Mouse (Mus musculus): Measurements from ENCODE around the gene Gm47791. TPM values are rescaled to one million over a fixed set of nuclear protein-coding genes. Genes with fewer than 3 reads are reported as not detected.

Gm47791 gene
- polyA plus RNA-seq, 1 experiment from 2014 or later: not detected

GRCm38 (mm10) chr1:82746408-82746807 is 24.6 kb downstream of the Gm47791 start:
- Histone ChIP-seq H3K4me3 (replicated peaks) (no peak overlapping the region), H3K4me2 (replicated peaks) (no peak overlapping the region), H3K9ac (replicated peaks) (no peak overlapping the region), H3K36me3 (peaks cover 30% of the 10 kb centered on the region), H3K9me3 (no peaks in the 10 kb centered on the region), H3K4me1 (replicated peaks) (no peaks in the 10 kb centered on the region), H3K27me3 (no peaks in the 10 kb centered on the region), H3K27ac (no peak overlapping the region)
- WGBS: 82% methylated on average over 4 of the region's 4 CpGs
- ATAC-seq: no peak

DNA sequence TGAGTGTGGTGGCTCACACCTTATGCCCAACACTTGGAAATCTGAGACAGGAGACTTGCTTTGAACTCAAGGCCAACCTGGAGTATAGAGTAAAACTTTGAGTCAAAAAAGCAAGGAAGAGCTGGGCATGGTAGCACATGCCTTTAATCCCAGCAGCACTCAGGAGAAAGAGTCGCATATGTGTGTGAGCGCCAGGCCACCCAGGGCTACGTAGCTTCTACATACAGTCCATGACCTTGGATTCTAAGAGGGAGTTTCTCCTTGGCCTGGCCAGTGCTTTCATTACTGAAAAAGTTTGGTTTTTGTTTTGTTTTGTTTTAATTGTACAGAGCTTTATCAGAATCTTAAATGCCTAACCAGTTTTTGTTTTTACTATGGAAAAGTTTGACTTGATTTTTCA is 27.1 kb downstream of the Gm47791 start:
- Histone ChIP-seq H3K4me2 (replicated peaks) (no peak overlapping the region), H3K9ac (replicated peaks) (no peak overlapping the region), H3K27me3 (no peaks in the 10 kb centered on the region), H3K27ac (no peak overlapping the region), H3K4me3 (replicated peaks) (no peak overlapping the region), H3K9me3 (no peaks in the 10 kb centered on the region), H3K36me3 (peaks cover 31% of the 10 kb centered on the region), H3K4me1 (replicated peaks) (no peaks in the 10 kb centered on the region)
- ATAC-seq: no peak
- whole genome bisulfite sequencing: 93% methylated on average over 3 of the region's 3 CpGs

GRCm38 (mm10) chr1:82741539-82741938 is 29.5 kb downstream of the Gm47791 start:
- no peak overlapping the region for H3K9ac ChIP-seq (replicated peaks)
- peaks cover 43% of the 10 kb centered on the region for H3K36me3 ChIP-seq
- ATAC-seq: no peak
- H3K27me3 ChIP-seq: no peaks in the 10 kb centered on the region
- H3K4me3 ChIP-seq (replicated peaks): no peak overlapping the region
- no peaks in the 10 kb centered on the region for H3K9me3 ChIP-seq
- no peaks in the 10 kb centered on the region for H3K4me1 ChIP-seq (replicated peaks)
- no peak overlapping the region for H3K27ac ChIP-seq
- 91% methylated on average over 7 of the region's 7 CpGs for WGBS
- no peak overlapping the region for H3K4me2 ChIP-seq (replicated peaks)

DNA sequence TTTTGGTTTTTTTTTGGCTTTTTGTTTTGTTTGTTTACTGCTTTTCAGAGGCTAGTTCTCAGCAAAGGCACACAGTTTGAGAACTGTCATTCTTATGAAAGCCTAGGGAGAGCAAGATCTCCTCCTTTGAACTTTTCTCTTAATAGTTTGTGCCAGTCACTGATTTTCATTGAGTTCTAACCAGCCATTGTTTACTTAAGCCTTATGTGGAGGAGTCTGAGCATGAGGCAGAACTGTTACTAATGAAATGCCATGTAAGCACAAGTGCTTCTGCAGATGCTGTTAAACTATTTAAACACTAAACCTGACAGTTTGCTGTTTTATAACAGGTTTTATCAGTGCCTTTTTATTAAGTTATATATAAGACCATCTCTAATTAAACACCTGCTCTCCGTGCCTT is 33.0 kb downstream of the Gm47791 start:
- Histone ChIP-seq H3K27me3 (no peaks in the 10 kb centered on the region), H3K27ac (no peak overlapping the region), H3K4me1 (replicated peaks) (no peaks in the 10 kb centered on the region), H3K4me3 (replicated peaks) (no peak overlapping the region), H3K9me3 (no peaks in the 10 kb centered on the region), H3K36me3 (peaks cover 67% of the 10 kb centered on the region), H3K4me2 (replicated peaks) (no peak overlapping the region), H3K9ac (replicated peaks) (no peak overlapping the region)
- 93% methylated on average over 1 of the region's 1 CpGs for WGBS
- ATAC-seq: no peak

DNA sequence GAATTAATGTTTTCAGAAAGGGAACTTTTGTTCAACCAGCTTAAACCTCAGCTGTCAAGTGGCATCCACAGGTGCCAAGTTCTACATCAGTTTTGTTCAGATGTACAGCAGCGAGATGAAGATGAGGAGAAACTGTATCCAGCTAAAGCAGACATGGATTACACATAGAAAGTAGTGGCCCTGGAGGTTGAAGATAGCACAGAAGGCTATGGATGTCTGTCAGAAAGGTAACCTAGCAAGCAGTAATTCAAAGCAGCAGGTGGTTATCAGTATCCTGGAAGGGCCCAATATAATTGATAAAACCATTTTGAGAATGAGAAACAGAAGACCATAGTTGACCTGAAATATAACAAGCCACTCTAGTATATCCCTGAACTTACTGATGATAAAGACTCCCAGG is 37.7 kb downstream of the Gm47791 start:
- no peaks in the 10 kb centered on the region for H3K9me3 ChIP-seq
- H3K36me3 ChIP-seq: peaks cover 87% of the 10 kb centered on the region
- no peak overlapping the region for H3K4me2 ChIP-seq (replicated peaks)
- H3K27ac ChIP-seq: no peak overlapping the region
- no peaks in the 10 kb centered on the region for H3K27me3 ChIP-seq
- 93% methylated on average over 1 of the region's 1 CpGs for WGBS
- no peak for ATAC-seq
- no peaks in the 10 kb centered on the region for H3K4me1 ChIP-seq (replicated peaks)
- no peak overlapping the region for H3K9ac ChIP-seq (replicated peaks)
- H3K4me3 ChIP-seq (replicated peaks): no peak overlapping the region

DNA sequence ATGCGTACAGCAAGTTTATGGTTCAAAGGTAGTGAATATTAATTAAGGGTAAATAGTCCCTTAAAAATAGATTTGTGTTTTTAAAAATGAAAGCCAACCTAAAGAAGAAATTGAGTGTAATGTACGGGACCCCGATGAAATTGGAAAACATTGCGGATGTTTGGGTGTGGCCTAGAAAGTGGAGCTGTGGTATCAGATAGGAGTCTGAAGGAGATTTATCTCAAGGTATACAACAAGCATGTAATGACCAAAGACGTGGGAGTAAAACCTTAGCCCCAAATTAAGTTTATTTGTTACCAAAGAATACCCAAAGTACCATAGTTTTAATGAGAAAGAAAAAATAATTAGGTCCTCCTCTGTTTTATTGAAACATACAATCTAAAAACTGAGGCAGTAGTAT is 44.6 kb downstream of the Gm47791 start:
- Histone ChIP-seq H3K27me3 (peaks cover 15% of the 10 kb centered on the region), H3K9ac (replicated peaks) (no peak overlapping the region; the same call in 1 of the 2 replicates), H3K9me3 (no peaks in the 10 kb centered on the region), H3K4me1 (replicated peaks) (peaks cover 12% of the 10 kb centered on the region), H3K27ac (no peak overlapping the region), H3K4me3 (replicated peaks) (no peak overlapping the region), H3K4me2 (replicated peaks) (no peak overlapping the region; the same call in 1 of the 2 replicates), H3K36me3 (peaks cover 27% of the 10 kb centered on the region)
- 95% methylated on average over 5 of the region's 5 CpGs for WGBS
- ATAC-seq: no peak

- Histone ChIP-seq H3K9me3 (no peaks in the 10 kb centered on the region), H3K9ac (replicated peaks) (peak overlapping the region; percentile 95), H3K4me2 (replicated peaks) (peak overlapping the region; percentile 75), H3K27me3 (peaks cover 22% of the 10 kb centered on the region), H3K4me3 (replicated peaks) (peak overlapping the region; percentile 82), H3K27ac (no peak overlapping the region), H3K36me3 (peaks cover 20% of the 10 kb centered on the region), H3K4me1 (replicated peaks) (peaks cover 12% of the 10 kb centered on the region)
- whole genome bisulfite sequencing: 53% methylated on average over 4 of the region's 4 CpGs
- no peak for ATAC-seq
Observed at GRCm38 (mm10) chr1:82725875-82726185, 45.2 kb downstream of the Gm47791 start.

DNA sequence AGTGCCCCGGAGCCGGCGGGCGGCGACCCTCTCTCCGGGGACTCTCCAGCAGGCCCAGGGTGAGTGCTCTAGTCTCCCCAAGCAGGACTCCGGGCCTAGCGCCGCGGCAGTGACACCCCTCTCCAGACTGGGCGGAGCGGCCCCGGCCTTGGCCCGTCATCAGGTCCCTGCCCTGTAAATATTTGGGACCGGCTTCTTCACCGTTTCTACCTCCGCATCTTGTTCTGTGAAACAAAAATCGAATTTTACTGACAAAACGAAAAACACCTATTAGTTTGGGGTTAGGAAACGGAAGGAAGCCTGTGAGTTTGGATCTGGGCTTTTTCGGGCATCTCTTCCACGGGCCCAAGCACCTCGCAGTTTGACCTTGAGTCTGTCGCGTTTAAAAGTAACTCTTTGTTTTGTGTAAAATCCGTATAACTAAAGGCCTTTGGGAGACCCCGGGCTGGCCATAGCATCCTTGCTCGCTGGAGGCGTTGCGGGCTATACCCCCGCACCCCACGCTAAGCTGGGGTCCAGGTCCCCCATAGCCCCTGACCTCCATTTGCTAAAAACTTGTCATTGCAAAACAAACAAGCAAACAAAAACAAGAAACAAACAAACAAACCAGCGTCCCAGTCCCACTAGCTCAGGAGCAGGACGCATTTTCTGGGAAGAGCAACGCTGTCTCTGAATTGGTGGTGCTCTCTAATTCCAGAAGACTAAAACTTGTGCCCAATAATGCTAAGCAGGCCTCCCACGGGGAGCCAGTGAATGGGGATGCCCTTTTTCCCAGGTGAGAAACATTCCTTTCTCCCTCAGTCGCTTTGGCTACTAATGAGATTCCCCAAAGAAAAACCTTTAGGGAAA is 45.8 kb downstream of the Gm47791 start:
- peak overlapping the region; percentile 95 for H3K9ac ChIP-seq (replicated peaks)
- peaks cover 12% of the 10 kb centered on the region for H3K4me1 ChIP-seq (replicated peaks)
- peak overlapping the region; percentile 75 for H3K4me2 ChIP-seq (replicated peaks)
- H3K9me3 ChIP-seq: no peaks in the 10 kb centered on the region
- peaks cover 27% of the 10 kb centered on the region for H3K27me3 ChIP-seq
- WGBS: under 1% methylated on average over 37 of the region's 37 CpGs
- peak overlapping the region; percentile 67 for H3K27ac ChIP-seq
- peak; percentile 99 for ATAC-seq
- peak overlapping the region; percentile 82 for H3K4me3 ChIP-seq (replicated peaks)
- peaks cover 15% of the 10 kb centered on the region for H3K36me3 ChIP-seq

GRCm38 (mm10) chr1:82724339-82725025 is 46.6 kb downstream of the Gm47791 start, which contains the start of gene Mff:
TSS of gene Mff (plus strand) at chr1:82724890.
- peaks cover 12% of the 10 kb centered on the region for H3K4me1 ChIP-seq (replicated peaks)
- 10% methylated on average over 38 of the region's 38 CpGs for WGBS
- H3K27ac ChIP-seq: peak within 1 kb of the TSS; percentile 67
- no peaks in the 10 kb centered on the region for H3K9me3 ChIP-seq
- H3K27me3 ChIP-seq: peaks cover 33% of the 10 kb centered on the region
- H3K36me3 ChIP-seq: peaks cover 8% of the 10 kb centered on the region
- H3K9ac ChIP-seq (replicated peaks): peak within 1 kb of the TSS; percentile 95
- ATAC-seq: peak; percentile 99
- peak within 1 kb of the TSS; percentile 82 for H3K4me3 ChIP-seq (replicated peaks)
- H3K4me2 ChIP-seq (replicated peaks): peak within 1 kb of the TSS; percentile 75

Other genes starting within 250 kb of the Gm47791 start
- gene Col4a4, start 184.4 kb downstream of the Gm47791 start, polyA plus RNA-seq (2015; fragmentation: Nextera tagmentation; extraction: Ambion mirVana): 0.05 and 0.09 TPM in 2 replicates
- 0.09 and 0.14 TPM in 2 replicates for gene Col4a3, start 184.3 kb downstream of the Gm47791 start, polyA plus RNA-seq (2015; fragmentation: Nextera tagmentation; extraction: Ambion mirVana)
- 345 and 358 TPM in 2 replicates for gene Mff, start 46.4 kb downstream of the Gm47791 start, polyA plus RNA-seq (2015; fragmentation: Nextera tagmentation; extraction: Ambion mirVana)
- 0.11 and 0.22 TPM in 2 replicates for gene Tm4sf20, start 2.8 kb downstream of the Gm47791 start, polyA plus RNA-seq (2015; fragmentation: Nextera tagmentation; extraction: Ambion mirVana)
- gene Agfg1, start 68.2 kb upstream of the Gm47791 start, polyA plus RNA-seq (2015; fragmentation: Nextera tagmentation; extraction: Ambion mirVana): 26.5 and 31.0 TPM in 2 replicates
- 0.34 TPM in 1 of 2 replicates, not detected in the other for gene A030005L19Rik, start 142.1 kb upstream of the Gm47791 start, polyA plus RNA-seq (2015; fragmentation: Nextera tagmentation; extraction: Ambion mirVana)
- gene A030014E15Rik, start 153.7 kb upstream of the Gm47791 start, polyA plus RNA-seq (2015; fragmentation: Nextera tagmentation; extraction: Ambion mirVana): not detected in 2 replicates
- not detected in 2 replicates for gene Gm6217, start 160.2 kb upstream of the Gm47791 start, polyA plus RNA-seq (2015; fragmentation: Nextera tagmentation; extraction: Ambion mirVana)
- not detected in 2 replicates for gene A030003K21Rik, start 172.1 kb upstream of the Gm47791 start, polyA plus RNA-seq (2015; fragmentation: Nextera tagmentation; extraction: Ambion mirVana)
- not detected in 2 replicates for gene Gm7544, start 184.8 kb upstream of the Gm47791 start, polyA plus RNA-seq (2015; fragmentation: Nextera tagmentation; extraction: Ambion mirVana)
- not detected in 2 replicates for gene Gm47955, start 189.0 kb upstream of the Gm47791 start, polyA plus RNA-seq (2015; fragmentation: Nextera tagmentation; extraction: Ambion mirVana)
- gene Gm47959, start 229.3 kb upstream of the Gm47791 start, polyA plus RNA-seq (2015; fragmentation: Nextera tagmentation; extraction: Ambion mirVana): not detected in 2 replicates

Measured in midbrain, embryonic 13.5 days (tissue).